Mouse (Mus musculus) lung, adult 2 months (tissue): ENCODE measurements around the gene Aoc1.

Source experiments
- CTCF ChIP-seq: fragments of 200-500 bp; IDR thresholded peaks from 2 replicates; pipeline ENCODE4 v1.5.1; 2011; ENCODE audit warnings: mild to moderate bottlenecking, low read length, control low read depth; ENCODE audit not compliant: insufficient read depth
- POLR2A ChIP-seq: fragments of 200-500 bp; IDR thresholded peaks from 2 replicates; pipeline ENCODE4 v1.6.1; 2011; ENCODE audit warnings: low read depth, mild to moderate bottlenecking, control low read depth, low read length, borderline replicate concordance; ENCODE audit errors: extremely low read depth

DNA sequence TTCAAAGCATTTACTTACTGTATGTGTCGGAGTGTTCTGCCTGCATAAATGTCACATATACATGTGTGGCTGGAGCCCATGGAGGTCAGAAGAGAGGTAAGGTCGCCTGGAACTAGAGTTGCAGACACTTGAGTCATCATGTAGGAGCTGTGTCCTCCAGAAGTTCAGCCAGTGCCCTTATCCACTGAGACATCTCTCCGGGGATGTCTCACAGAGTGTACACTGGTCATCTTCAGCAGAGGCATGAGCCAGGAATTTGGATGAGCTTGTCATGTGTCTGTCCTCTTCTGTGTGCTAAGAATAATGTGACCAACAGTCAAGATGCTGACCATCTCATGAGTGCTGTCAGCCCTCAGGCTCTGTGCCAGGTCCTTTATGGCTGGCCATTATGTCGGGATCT lies 9.9 kb upstream of the Aoc1 start:
- no peak for TF ChIP-seq CTCF
- TF ChIP-seq POLR2A = no peak
